Mouse (Mus musculus) kidney, postnatal 0 days (tissue): ENCODE measurements around the gene Npy5r. TPM values are rescaled to one million over a fixed set of nuclear protein-coding genes. Genes with fewer than 3 reads are reported as not detected.

Source experiments
- ATAC-seq: fragments of 200-750 bp; cut with Nextera tagmentation; replicated peaks from 2 replicates; pipeline ENCODE4 v1.8.0; 2017; ENCODE audit warnings: low read depth, moderate number of reproducible peaks, moderate TSS enrichment, moderate library complexity; ENCODE audit not compliant: low FRiP score
- DNase-seq: peaks from one replicate; pipeline ENCODE4 v3.0.0-alpha.2; 2016; ENCODE audit warnings: low spot score
- H3K27ac ChIP-seq: fragments of 300-500 bp; sonication (generic); 2 replicates; pipeline ENCODE4 v1.5.1; 2014; ENCODE audit warnings: mild to moderate bottlenecking
- H3K27me3 ChIP-seq: fragments of 300-500 bp; sonication (generic); 2 replicates; pipeline ENCODE4 v1.6.1; 2014; ENCODE audit warnings: low read length, mixed read lengths; ENCODE audit not compliant: insufficient read depth
- H3K36me3 ChIP-seq: fragments of 300-500 bp; sonication (generic); 2 replicates; pipeline ENCODE4 v1.6.1; 2014; ENCODE audit warnings: low read length, mixed read lengths; ENCODE audit not compliant: insufficient read depth
- H3K4me1 ChIP-seq: fragments of 300-500 bp; sonication (generic); replicated peaks from 2 replicates; pipeline ENCODE4 v1.6.1; 2014; ENCODE audit warnings: antibody characterized with exemption, low read length, mixed read lengths; ENCODE audit not compliant: insufficient read depth
- H3K4me2 ChIP-seq: fragments of 300-500 bp; sonication (generic); 2 replicates; pipeline ENCODE4 v1.6.1; 2014; ENCODE audit warnings: mild to moderate bottlenecking, low read length, moderate library complexity, mixed read lengths
- H3K4me3 ChIP-seq: fragments of 300-500 bp; sonication (generic); replicated peaks from 2 replicates; pipeline ENCODE4 v1.5.1; 2014; ENCODE audit warnings: low read depth, low read length
- H3K9ac ChIP-seq: fragments of 300-500 bp; sonication (generic); 2 replicates; pipeline ENCODE4 v1.6.1; 2014; ENCODE audit warnings: low read depth, low read length
- H3K9me3 ChIP-seq: fragments of 300-500 bp; sonication (generic); replicated peaks from 2 replicates; pipeline ENCODE4 v1.6.1; 2016; ENCODE audit warnings: low read length, inconsistent platforms, mixed read lengths
- CTCF ChIP-seq: IDR thresholded peaks from 2 replicates; pipeline ENCODE4 v1.5.1; 2016; ENCODE audit warnings: antibody characterized with exemption, low read depth, mild to moderate bottlenecking, moderate library complexity
- WGBS: fragments of 180-500 bp; shearing (Covaris S2); extraction: QIAGEN DNeasy Blood & Tissue Kit; methylation state at CpG from one replicate; pipeline ENCODE4 v1.1.7; 2014; 5-methylcytosine and 5-hydroxymethylcytosine counted together
- polyA plus RNA-seq: library from polyadenylated mRNA; unstranded; fragments of >200 nt; fragmentation: Nextera tagmentation; extraction: Ambion mirVana; gene quantifications from 2 replicates; pipeline ENCODE4 v1.2.1, GENCODE M21; 2015

The Npy5r gene
- polyA plus RNA-seq, 1 experiment from 2014 or later, result not detected

GRCm38 (mm10) chr8:66630721-66631120, 57.2 kb downstream of the Npy5r start:
- Histone ChIP-seq H3K27ac (no peak overlapping the region), H3K9ac (no peak overlapping the region), H3K27me3 (no peaks in the 10 kb centered on the region), H3K4me2 (no peak overlapping the region), H3K9me3 (no peaks in the 10 kb centered on the region), H3K4me3 (no peak overlapping the region), H3K36me3 (no peaks in the 10 kb centered on the region), H3K4me1 (no peaks in the 10 kb centered on the region)
- TF ChIP-seq CTCF, result no peak
- 39% methylated on average over 1 of the region's 1 CpGs for WGBS
- no peak for DNase-seq
- ATAC-seq, result no peak

Other genes with a start within 250 kb of the Npy5r start
- 10.4 and 10.7 TPM in 2 replicates for gene Tma16, start 201.6 kb downstream of the Npy5r start, polyA plus RNA-seq
- not detected in 2 replicates for gene Tktl2, start 176.4 kb downstream of the Npy5r start, polyA plus RNA-seq
- 0.26 and 0.41 TPM in 2 replicates for gene Npy1r, start 9.1 kb upstream of the Npy5r start, polyA plus RNA-seq
- 5.0 TPM in 2 replicates for gene Naf1, start 172.1 kb upstream of the Npy5r start, polyA plus RNA-seq